Mouse (Mus musculus) ES-Bruce4 (cell line): ENCODE data around the gene Gimap5.

Experiments used
- CTCF ChIP-seq: IDR thresholded peaks from one replicate; pipeline ENCODE4 v1.8.1; 2011; ENCODE audit warnings: low read depth, low read length
- POLR2A ChIP-seq: IDR thresholded peaks from one replicate; pipeline ENCODE4 v1.8.1; 2011; ENCODE audit warnings: low read length; ENCODE audit not compliant: insufficient read depth

GRCm38 (mm10) chr6:48784406-48784805 is 38.4 kb downstream of the Gimap5 start:
- TF ChIP-seq CTCF (no peak), POLR2A (no peak)
